ENCODE assay signal across 15 mouse cellular contexts in the genomic region with DNA sequence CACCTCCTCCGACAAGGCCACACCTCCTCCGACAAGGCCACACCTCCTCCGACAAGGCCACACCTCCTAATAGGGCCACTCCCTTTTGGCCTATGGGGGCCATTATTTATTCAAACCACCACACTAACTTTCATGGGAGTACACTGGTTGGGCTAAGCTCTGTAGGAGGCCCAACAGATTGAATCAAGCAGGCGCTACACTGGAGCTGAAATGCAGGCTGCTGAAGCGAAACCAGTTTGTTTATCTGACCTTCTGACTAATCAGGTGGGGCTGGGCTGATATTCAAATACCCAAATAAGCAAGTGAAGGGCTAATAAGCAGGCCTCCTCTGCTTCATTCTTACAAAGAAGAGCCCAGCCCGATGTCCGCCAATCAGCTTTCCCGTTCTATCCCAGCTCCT.
DNase-seq lines count a peak whose midpoint lies in the region; ATAC-seq lines count a peak whose summit lies in the region.
"Had no signal": no experiment of that assay in that cellular context is flagged by ENCODE, and none has a peak within 500 bp of the region (broad histone marks: within the 10 kb centered on the region; RNA-seq: fewer than 3 reads in every experiment).

No protein-coding gene starts in this region.

- no peak overlapping the region for H3K9ac ChIP-seq in heart, embryonic 12.5 days
- no peak overlapping the region for H3K9ac ChIP-seq in kidney, embryonic 16.5 days (replicated peaks; ENCODE audit: low read length)
- H3K9ac ChIP-seq in stomach, embryonic 16.5 days (ENCODE audit: low read length): no peak overlapping the region
- H3K9ac ChIP-seq: embryonic facial prominence, embryonic 13.5 days; heart, embryonic 15.5 days; limb, embryonic 15.5 days; neural tube, embryonic 13.5 days had no signal

- H3K4me1 ChIP-seq in heart, embryonic 12.5 days (replicated peaks): peaks cover 5% of the 10 kb centered on the region; the same call in 1 of the 2 replicates
- 0 out of 2 replicates have a peak, but pooled peaks cover 4% of the 10 kb centered on the region for H3K4me1 ChIP-seq in kidney, embryonic 16.5 days (ENCODE audit: insufficient read depth, low read length)
- H3K4me1 ChIP-seq in stomach, embryonic 16.5 days (ENCODE audit: control insufficient read depth, insufficient read depth, low read length): 0 out of 2 replicates have a peak, but pooled peaks cover 2% of the 10 kb centered on the region
- H3K4me1 ChIP-seq: embryonic facial prominence, embryonic 13.5 days had no signal

- DNase-seq in heart, postnatal 4 days: peak; percentile 13
- peak; percentile 26 for DNase-seq in WW6 (ENCODE audit: low read depth, low spot score)
- no peak for DNase-seq in retina, embryonic 14.5 days (ENCODE audit: low spot score)
- no peak for DNase-seq in spleen, postnatal 36 days (ENCODE audit: low spot score in 2 of 2)
- no peak for DNase-seq in right cerebral cortex, postnatal 36 days (ENCODE audit: low spot score in 2 of 2)
- DNase-seq: cerebellum, adult 11-12 months had no signal

- no peaks in the 10 kb centered on the region for H3K27me3 ChIP-seq in heart, embryonic 12.5 days (replicated peaks)
- no peaks in the 10 kb centered on the region for H3K27me3 ChIP-seq in kidney, embryonic 16.5 days (ENCODE audit: insufficient read depth, low read length)
- no peaks in the 10 kb centered on the region for H3K27me3 ChIP-seq in stomach, embryonic 16.5 days (ENCODE audit: control insufficient read depth, insufficient read depth, low read length)
- H3K27me3 ChIP-seq: embryonic facial prominence, embryonic 13.5 days; heart, embryonic 15.5 days; limb, embryonic 15.5 days; neural tube, embryonic 13.5 days had no signal

- H3K9me3 ChIP-seq in heart, embryonic 12.5 days (replicated peaks): no peaks in the 10 kb centered on the region
- H3K9me3 ChIP-seq in kidney, embryonic 16.5 days (ENCODE audit: low read length): no peaks in the 10 kb centered on the region
- H3K9me3 ChIP-seq in stomach, embryonic 16.5 days (replicated peaks; ENCODE audit: control insufficient read depth, low read length): no peaks in the 10 kb centered on the region
- H3K9me3 ChIP-seq: embryonic facial prominence, embryonic 13.5 days; heart, embryonic 15.5 days; limb, embryonic 15.5 days; neural tube, embryonic 13.5 days had no signal

- no peak overlapping the region for H3K27ac ChIP-seq in heart, embryonic 12.5 days (ENCODE audit: poor library complexity, severe bottlenecking)
- peak overlapping the region; percentile 87 for H3K27ac ChIP-seq in kidney, embryonic 16.5 days (ENCODE audit: low read length)
- peak overlapping the region; percentile 90 for H3K27ac ChIP-seq in stomach, embryonic 16.5 days (ENCODE audit: low read length)
- H3K27ac ChIP-seq: embryonic facial prominence, embryonic 13.5 days; heart, embryonic 15.5 days; limb, embryonic 15.5 days; neural tube, embryonic 13.5 days had no signal

- WGBS in heart, embryonic 12.5 days: 72% methylated on average over 8 of the region's 8 CpGs
- WGBS in kidney, embryonic 16.5 days: 70% methylated on average over 8 of the region's 8 CpGs
- 69% methylated on average over 8 of the region's 8 CpGs for WGBS in stomach, embryonic 16.5 days

- no peak overlapping the region for H3K4me2 ChIP-seq in heart, embryonic 12.5 days
- no peak overlapping the region for H3K4me2 ChIP-seq in kidney, embryonic 16.5 days (replicated peaks; ENCODE audit: low read depth, low read length)
- H3K4me2 ChIP-seq in stomach, embryonic 16.5 days (ENCODE audit: low read depth, low read length): no peak overlapping the region
- H3K4me2 ChIP-seq: embryonic facial prominence, embryonic 13.5 days; heart, embryonic 15.5 days; limb, embryonic 15.5 days; midbrain, embryonic 11.5 days; neural tube, embryonic 13.5 days had no signal

- H3K36me3 ChIP-seq in heart, embryonic 12.5 days: no peaks in the 10 kb centered on the region
- no peaks in the 10 kb centered on the region for H3K36me3 ChIP-seq in kidney, embryonic 16.5 days (ENCODE audit: insufficient read depth, low read length)
- no peaks in the 10 kb centered on the region for H3K36me3 ChIP-seq in stomach, embryonic 16.5 days (ENCODE audit: control insufficient read depth, insufficient read depth, low read length)
- H3K36me3 ChIP-seq: embryonic facial prominence, embryonic 13.5 days; heart, embryonic 15.5 days; limb, embryonic 15.5 days; neural tube, embryonic 13.5 days had no signal

- no peak for ATAC-seq in heart, embryonic 12.5 days (ENCODE audit: insufficient number of reproducible peaks, low FRiP score)
- peak; percentile 66; the same call in 1 of the 2 replicates for ATAC-seq in kidney, embryonic 16.5 days (ENCODE audit: low FRiP score, low TSS enrichment)
- ATAC-seq in stomach, embryonic 16.5 days (ENCODE audit: insufficient read depth, low FRiP score): peak; percentile 59; the same call in 1 of the 2 replicates
- ATAC-seq: inflammation-experienced regulatory T-cells, adult 6 months had no signal

- H3K4me3 ChIP-seq in heart, embryonic 12.5 days: no peak overlapping the region
- H3K4me3 ChIP-seq in kidney, embryonic 16.5 days (ENCODE audit: low read length): no peak overlapping the region
- H3K4me3 ChIP-seq in stomach, embryonic 16.5 days (replicated peaks; ENCODE audit: low read length): no peak overlapping the region
- H3K4me3 ChIP-seq: embryonic facial prominence, embryonic 13.5 days; heart, embryonic 15.5 days; limb, embryonic 15.5 days; neural tube, embryonic 13.5 days had no signal

Comparison
In these comparisons a context has a peak if more than half of its experiments do, and no peak if none do; other contexts are left out.
1. DNase-seq: peak in heart, postnatal 4 days (single experiment) and WW6 (single experiment); none in retina, embryonic 14.5 days (single experiment), spleen, postnatal 36 days (0 of 2) and right cerebral cortex, postnatal 36 days (0 of 2).